Mouse (Mus musculus): ENCODE data around the gene Lipo4. TPM values are rescaled to one million over a fixed set of nuclear protein-coding genes. Genes with fewer than 3 reads are reported as not detected.

Lipo4 gene
- not detected in 2 replicates for polyA plus RNA-seq (2012; rRNA removed; ENCODE audit: low replicate concordance)

GRCm38 (mm10) chr19:33517680-33518079 lies at the start of gene Lipo4:
Lipo4 (minus strand) TSS chr19:33517780.

Other genes starting within 250 kb of the Lipo4 start
- gene Rnls, start 125.5 kb downstream of the Lipo4 start, polyA plus RNA-seq (2012; rRNA removed; ENCODE audit: low replicate concordance) = 1.1 and 1.9 TPM in 2 replicates
- gene Gm8978, start 107.5 kb upstream of the Lipo4 start, polyA plus RNA-seq (2012; rRNA removed; ENCODE audit: low replicate concordance) = not detected in 2 replicates
- not detected in 2 replicates for gene Lipo2, start 233.6 kb upstream of the Lipo4 start, polyA plus RNA-seq (2012; rRNA removed; ENCODE audit: low replicate concordance)
- 3.4 and 4.0 TPM in 2 replicates for gene Lipo3, start 244.2 kb upstream of the Lipo4 start, polyA plus RNA-seq (2012; rRNA removed; ENCODE audit: low replicate concordance)

Measured in mammary gland, adult 2 months (tissue).